Mouse (Mus musculus) CH12.LX (cell line): ENCODE data around the gene Dnase1l1. TPM values are rescaled to one million over a fixed set of nuclear protein-coding genes. Genes with fewer than 3 reads are reported as not detected.
A peak's percentile ranks its signal among the peaks of the same experiment; 100 is the strongest.

Experiments used
- DNase-seq: peaks from one replicate; pipeline ENCODE4 v3.0.0-alpha.2; 2013; ENCODE audit errors: extremely low read depth
- H3K27ac ChIP-seq: 2 replicates; pipeline ENCODE4 v1.5.1; 2012; ENCODE audit warnings: low read depth, mild to moderate bottlenecking, control low read depth, moderate library complexity; ENCODE audit not compliant: insufficient read depth
- H3K27me3 ChIP-seq: replicated peaks from 2 replicates; pipeline ENCODE3; 2012; ENCODE audit warnings: inconsistent platforms
- H3K36me3 ChIP-seq, 2 experiments: replicated peaks in 1 of 2; 2 replicates each; pipeline versions ENCODE3 to v1.6.1; 2012; ENCODE audit warnings: inconsistent platforms in 1 of 2, low read length in 1 of 2, mild to moderate bottlenecking in 1 of 2, mixed read lengths in 1 of 2, moderate library complexity in 1 of 2; ENCODE audit not compliant: control insufficient read depth in 1 of 2, insufficient read depth in 1 of 2
- H3K4me1 ChIP-seq, 2 experiments: 2 replicates each; pipeline ENCODE4 v1.6.1; 2012; ENCODE audit warnings: inconsistent platforms in 1 of 2, moderate library complexity in 1 of 2; ENCODE audit not compliant: insufficient read depth in 2 of 2, control insufficient read depth in 1 of 2
- H3K4me2 ChIP-seq: 2 replicates; pipeline ENCODE4 v1.6.1; 2012; ENCODE audit warnings: low read depth, mild to moderate bottlenecking, control low read depth; ENCODE audit not compliant: poor library complexity, insufficient read depth, severe bottlenecking
- H3K4me3 ChIP-seq, 3 experiments: fragments of 150-350 bp in 1 of 3; sonication (generic) in 1 of 3; replicated peaks in 1 of 3; 2 replicates each; pipeline versions ENCODE3 to v1.5.1; 2011 to 2012; ENCODE audit warnings: low read depth in 2 of 3, low read length in 2 of 3, mild to moderate bottlenecking in 2 of 3, moderate library complexity in 2 of 3, control low read depth in 1 of 3, improper control_type of control experiment in 1 of 3, inconsistent platforms in 1 of 3, mixed read lengths in 1 of 3; ENCODE audit not compliant: poor library complexity in 1 of 3
- H3K79me2 ChIP-seq: replicated peaks from 2 replicates; pipeline ENCODE4 v1.6.1; 2012; ENCODE audit warnings: mild to moderate bottlenecking, moderate library complexity; ENCODE audit not compliant: control insufficient read depth, poor library complexity, insufficient read depth, severe bottlenecking; ENCODE audit errors: extremely low read depth
- H3K9ac ChIP-seq: 2 replicates; pipeline ENCODE4 v1.6.1; 2012; ENCODE audit warnings: low read depth, mild to moderate bottlenecking, control low read depth, moderate library complexity; ENCODE audit not compliant: insufficient read depth
- H3K9me3 ChIP-seq: replicated peaks from 2 replicates; pipeline ENCODE3; 2012; ENCODE audit warnings: low read length, inconsistent platforms, mixed read lengths
- BHLHE40 ChIP-seq: IDR thresholded peaks from 2 replicates; pipeline ENCODE4 v1.6.1; 2011; ENCODE audit warnings: mild to moderate bottlenecking, low read depth, low read length, improper control_type of control experiment
- CHD1 ChIP-seq: IDR thresholded peaks from 2 replicates; pipeline ENCODE4 v1.6.1; 2012; ENCODE audit warnings: low read depth, low read length, improper control_type of control experiment, inconsistent platforms
- CHD2 ChIP-seq: IDR thresholded peaks from 2 replicates; pipeline ENCODE4 v1.6.1; 2011; ENCODE audit warnings: low read length, improper control_type of control experiment
- CTCF ChIP-seq, 2 experiments: IDR thresholded peaks in 1 of 2; conservative IDR thresholded peaks in 1 of 2; 2 replicates each; pipeline ENCODE4 v1.5.1; 2011 to 2012; ENCODE audit warnings: low read depth in 2 of 2, low read length in 2 of 2, improper control_type of control experiment in 1 of 2, inconsistent platforms in 1 of 2, mild to moderate bottlenecking in 1 of 2, moderate library complexity in 1 of 2
- E2F4 ChIP-seq: IDR thresholded peaks from 2 replicates; pipeline ENCODE4 v1.6.1; 2011; ENCODE audit warnings: low read depth, low read length, improper control_type of control experiment; ENCODE audit not compliant: insufficient replicate concordance
- ELF1 ChIP-seq: IDR thresholded peaks from 2 replicates; pipeline ENCODE4 v1.6.1; 2014; ENCODE audit warnings: low read depth, mild to moderate bottlenecking, inconsistent platforms, low read length, improper control_type of control experiment
- EP300 ChIP-seq: IDR thresholded peaks from 2 replicates; pipeline ENCODE4 v1.6.1; 2011; ENCODE audit warnings: low read length, improper control_type of control experiment
- ETS1 ChIP-seq: conservative IDR thresholded peaks from 2 replicates; pipeline ENCODE4 v1.6.1; 2012; ENCODE audit warnings: low read depth, mild to moderate bottlenecking, inconsistent platforms, low read length, improper control_type of control experiment, moderate library complexity
- GABPA ChIP-seq: IDR thresholded peaks from 2 replicates; pipeline ENCODE4 v1.6.1; 2012; ENCODE audit warnings: low read depth, low read length, improper control_type of control experiment, inconsistent platforms; ENCODE audit not compliant: insufficient replicate concordance
- HCFC1 ChIP-seq: IDR thresholded peaks from 2 replicates; pipeline ENCODE4 v1.6.1; 2012; ENCODE audit warnings: low read depth, mild to moderate bottlenecking, inconsistent platforms, low read length, improper control_type of control experiment
- IRF4 ChIP-seq: IDR thresholded peaks from 2 replicates; pipeline ENCODE4 v1.6.1; 2014; ENCODE audit warnings: low read depth, mild to moderate bottlenecking, inconsistent platforms, low read length, improper control_type of control experiment
- JUN ChIP-seq: IDR thresholded peaks from 2 replicates; pipeline ENCODE4 v1.6.1; 2011; ENCODE audit warnings: low read depth, mild to moderate bottlenecking, low read length, improper control_type of control experiment, moderate library complexity; ENCODE audit not compliant: insufficient read depth
- JUND ChIP-seq: conservative IDR thresholded peaks from 2 replicates; pipeline ENCODE4 v1.6.1; 2011; ENCODE audit warnings: low read depth, low read length, improper control_type of control experiment
- KAT2A ChIP-seq: IDR thresholded peaks from 2 replicates; pipeline ENCODE4 v1.6.1; 2012; ENCODE audit warnings: low read length, improper control_type of control experiment, inconsistent platforms; ENCODE audit not compliant: insufficient replicate concordance
- MAFK ChIP-seq: IDR thresholded peaks from 2 replicates; pipeline ENCODE4 v1.6.1; 2011; ENCODE audit warnings: low read length, improper control_type of control experiment; ENCODE audit not compliant: insufficient replicate concordance
- MAX ChIP-seq: IDR thresholded peaks from 2 replicates; pipeline ENCODE4 v1.6.1; 2011; ENCODE audit warnings: low read length, improper control_type of control experiment
- MAZ ChIP-seq: IDR thresholded peaks from 2 replicates; pipeline ENCODE4 v1.6.1; 2012; ENCODE audit warnings: low read depth, mild to moderate bottlenecking, inconsistent platforms, low read length, improper control_type of control experiment, moderate library complexity
- MEF2A ChIP-seq: IDR thresholded peaks from 2 replicates; pipeline ENCODE4 v1.6.1; 2014; ENCODE audit warnings: low read depth, mild to moderate bottlenecking, inconsistent platforms, low read length, improper control_type of control experiment, borderline replicate concordance
- MXI1 ChIP-seq: IDR thresholded peaks from 2 replicates; pipeline ENCODE4 v1.6.1; 2011; ENCODE audit warnings: mild to moderate bottlenecking, low read depth, low read length, improper control_type of control experiment
- MYC ChIP-seq: IDR thresholded peaks from 2 replicates; pipeline ENCODE4 v1.6.1; 2011; ENCODE audit warnings: low read depth, mild to moderate bottlenecking, improper control_type of control experiment, low read length
- NELFE ChIP-seq: IDR thresholded peaks from 2 replicates; pipeline ENCODE4 v1.6.1; 2011; ENCODE audit warnings: low read depth, low read length, improper control_type of control experiment
- NRF1 ChIP-seq: IDR thresholded peaks from 2 replicates; pipeline ENCODE4 v1.6.1; 2014; ENCODE audit warnings: low read depth, mild to moderate bottlenecking, inconsistent platforms, low read length, improper control_type of control experiment, moderate library complexity
- PAX5 ChIP-seq: IDR thresholded peaks from 2 replicates; pipeline ENCODE4 v1.6.1; 2012; ENCODE audit warnings: low read length, inconsistent platforms, mixed read lengths
- POLR2A ChIP-seq: IDR thresholded peaks from 2 replicates; pipeline ENCODE4 v1.6.1; 2011; ENCODE audit warnings: low read depth, mild to moderate bottlenecking, improper control_type of control experiment, low read length
- POLR2AphosphoS2 ChIP-seq: IDR thresholded peaks from 2 replicates; pipeline ENCODE4 v1.6.1; 2011; ENCODE audit warnings: low read depth, low read length, improper control_type of control experiment
- RAD21 ChIP-seq: IDR thresholded peaks from 2 replicates; pipeline ENCODE4 v1.6.1; 2011; ENCODE audit warnings: low read depth, mild to moderate bottlenecking, low read length, improper control_type of control experiment, moderate library complexity
- RCOR1 ChIP-seq: conservative IDR thresholded peaks from 2 replicates; pipeline ENCODE4 v1.6.1; 2012; ENCODE audit warnings: low read depth, mild to moderate bottlenecking, inconsistent platforms, low read length, improper control_type of control experiment
- SIN3A ChIP-seq: IDR thresholded peaks from 2 replicates; pipeline ENCODE4 v1.6.1; 2012; ENCODE audit warnings: low read length, improper control_type of control experiment, inconsistent platforms
- SMC3 ChIP-seq: IDR thresholded peaks from 2 replicates; pipeline ENCODE4 v1.6.1; 2011; ENCODE audit warnings: low read depth, low read length, improper control_type of control experiment
- TBP ChIP-seq: conservative IDR thresholded peaks from 2 replicates; pipeline ENCODE4 v1.6.1; 2011; ENCODE audit warnings: low read depth, low read length, improper control_type of control experiment
- TCF12 ChIP-seq: IDR thresholded peaks from 2 replicates; pipeline ENCODE4 v1.6.1; 2014; ENCODE audit warnings: low read depth, mild to moderate bottlenecking, inconsistent platforms, low read length, improper control_type of control experiment
- UBTF ChIP-seq: IDR thresholded peaks from 2 replicates; pipeline ENCODE4 v1.6.1; 2012; ENCODE audit warnings: low read depth, mild to moderate bottlenecking, inconsistent platforms, low read length, improper control_type of control experiment, moderate library complexity
- USF1 ChIP-seq: IDR thresholded peaks from 2 replicates; pipeline ENCODE4 v1.6.1; 2014; ENCODE audit warnings: low read depth, mild to moderate bottlenecking, inconsistent platforms, low read length, improper control_type of control experiment
- USF2 ChIP-seq: conservative IDR thresholded peaks from 2 replicates; pipeline ENCODE4 v1.6.1; 2011; ENCODE audit warnings: low read depth, low read length, improper control_type of control experiment
- ZC3H11A ChIP-seq: IDR thresholded peaks from 2 replicates; pipeline ENCODE4 v1.6.1; 2012; ENCODE audit warnings: low read depth, mild to moderate bottlenecking, inconsistent platforms, low read length, improper control_type of control experiment
- ZKSCAN1 ChIP-seq: IDR thresholded peaks from 2 replicates; pipeline ENCODE4 v1.6.1; 2012; ENCODE audit warnings: low read depth, inconsistent platforms, low read length, improper control_type of control experiment, borderline replicate concordance
- ZMIZ1 ChIP-seq: IDR thresholded peaks from 2 replicates; pipeline ENCODE4 v1.6.1; 2012; ENCODE audit warnings: low read depth, mild to moderate bottlenecking, inconsistent platforms, low read length, improper control_type of control experiment
- ZNF384 ChIP-seq: IDR thresholded peaks from 2 replicates; pipeline ENCODE4 v1.6.1; 2012; ENCODE audit warnings: low read depth, low read length, improper control_type of control experiment, inconsistent platforms
- dilution Hi-C: fragments of 300-500 bp; cut with MboI; formaldehyde crosslinking; loops from 2 replicates; pipeline ENCODE4 v1.14.3; 2020; ENCODE audit warnings: low sequenced_read_pairs; ENCODE audit not compliant: extremely low pct_unique_long_range_greater_than_20kb, extremely low pct_ligation_motif_present
- in situ Hi-C: fragments of 300-500 bp; cut with MboI; formaldehyde crosslinking; loops from 3 replicates; pipeline ENCODE4 v1.14.3; 2019; ENCODE audit warnings: low sequenced_read_pairs, low pct_ligation_motif_present, low pct_unique_long_range_greater_than_20kb, mixed read lengths
- polyA plus RNA-seq: library from polyadenylated mRNA; unstranded; fragments of >175 nt; gene quantifications from 2 replicates; pipeline ENCODE4 v1.2.1, GENCODE M21; 2012; ENCODE audit warnings: low read depth; ENCODE audit not compliant: insufficient read length
- total RNA-seq, 2 experiments: library from RNA; depleted of rRNA; stranded (reverse); fragments of 300-350 nt in 1 of 2; fragments of >200 nt in 1 of 2; gene quantifications; 2 replicates each; pipeline ENCODE4 v1.2.3; 2012 to 2014

Gene Dnase1l1
- total and polyA plus RNA-seq, 3 experiments: 4.3 to 5.1 (median 4.7) TPM

GRCm38 (mm10) chrX:74254153-74254887, 27.8 kb downstream of the Dnase1l1 start, which contains the start of gene Emd:
TSS of gene Emd (plus strand) at chrX:74254687.
- H3K27me3 ChIP-seq: no peaks in the 10 kb centered on the region
- peak within 1 kb of the TSS; percentile 62 for H3K9ac ChIP-seq
- H3K36me3 ChIP-seq: peaks cover 18 to 26% of the 10 kb centered on the region in 2 experiments
- H3K79me2 ChIP-seq: peaks cover 10% of the 10 kb centered on the region; the same call in 1 of the 2 replicates
- no peaks in the 10 kb centered on the region for H3K9me3 ChIP-seq
- TF ChIP-seq RCOR1: no peak
- no peak for TF ChIP-seq SMC3
- no peak for TF ChIP-seq JUND
- no peak for TF ChIP-seq USF2
- peak; percentile 69 for TF ChIP-seq NELFE
- TF ChIP-seq TBP: peak; percentile 26; the same call in 1 of the 2 replicates
- TF ChIP-seq ZNF384: no peak
- no peak for TF ChIP-seq KAT2A
- TF ChIP-seq NRF1: peak; percentile 80
- TF ChIP-seq HCFC1: peak; percentile 39; the same call in 1 of the 2 replicates
- 0 out of 2 replicates have a peak, but pooled peaks have one; percentile 5 for TF ChIP-seq IRF4
- TF ChIP-seq ZMIZ1: peak; percentile 78; the same call in 1 of the 2 replicates
- no peak for TF ChIP-seq ZKSCAN1
- peak; percentile 8; the same call in 1 of the 2 replicates for TF ChIP-seq ETS1
- no peak for TF ChIP-seq MAX
- no peak for TF ChIP-seq POLR2AphosphoS2
- no peak for TF ChIP-seq EP300
- no peak for TF ChIP-seq UBTF
- no peak for TF ChIP-seq MXI1
- TF ChIP-seq MAZ: no peak
- TF ChIP-seq MAFK: no peak
- peak; percentile 61 for TF ChIP-seq GABPA
- TF ChIP-seq RAD21: no peak
- TF ChIP-seq MYC: no peak
- no peak for TF ChIP-seq ELF1
- no peak for TF ChIP-seq SIN3A
- TF ChIP-seq POLR2A: peak; percentile 75
- TF ChIP-seq CTCF (conservative IDR thresholded peaks at IDR 0.05 in 1 of 2, IDR thresholded peaks at IDR 0.05 in 1 of 2; ENCODE audit: low read depth in 2 of 2, low read length in 2 of 2): no peak
- no peak for TF ChIP-seq E2F4
- peak; percentile 70 for TF ChIP-seq BHLHE40
- TF ChIP-seq CHD2: no peak
- no peak for TF ChIP-seq USF1
- no peak for TF ChIP-seq CHD1
- no peak for TF ChIP-seq MEF2A
- TF ChIP-seq TCF12: peak; percentile 62; the same call in 1 of the 2 replicates
- no peak for TF ChIP-seq ZC3H11A
- TF ChIP-seq PAX5: no peak
- TF ChIP-seq JUN: no peak
- H3K27ac ChIP-seq: peak within 1 kb of the TSS; percentile 78
- H3K4me3 ChIP-seq: peak within 1 kb of the TSS; percentile 50 to 78 (median 72)
- DNase-seq: peak; percentile 93
- in situ Hi-C loops: no loop called here
- dilution Hi-C loops: no loop called here
- H3K4me2 ChIP-seq: peak within 1 kb of the TSS; percentile 87
- H3K4me1 ChIP-seq: peaks cover 2 to 9% of the 10 kb centered on the region in 2 experiments; a peak in 3 of 4 replicates
